Mouse (Mus musculus): ENCODE results near the gene Ces1a. TPM values are rescaled to one million over a fixed set of nuclear protein-coding genes. Genes with fewer than 3 reads are reported as not detected.

Ces1a gene
- not detected for total RNA-seq (2023)

DNA sequence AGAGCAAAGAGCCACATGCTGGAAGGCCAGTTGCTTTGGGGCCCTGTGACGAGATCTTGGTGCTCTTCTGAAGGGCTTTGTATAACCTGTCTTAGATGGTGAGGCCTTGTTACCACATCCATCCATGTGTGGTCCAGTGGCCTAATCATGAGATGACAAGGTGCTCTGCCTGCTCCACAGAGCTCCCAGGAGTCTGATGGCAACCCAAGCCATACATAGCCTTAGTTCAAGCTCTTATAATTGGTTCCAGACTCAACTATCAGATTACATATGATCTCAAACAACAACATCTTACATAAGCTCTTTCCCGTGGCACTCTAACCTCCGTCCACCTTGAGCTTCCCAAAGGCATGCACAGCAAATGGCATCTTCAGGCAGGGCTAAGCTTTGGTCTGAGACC lies at the start of gene Ces1a:
Ces1a (minus strand) TSS at position 101 of the 400 bp plus-strand sequence.

DNA sequence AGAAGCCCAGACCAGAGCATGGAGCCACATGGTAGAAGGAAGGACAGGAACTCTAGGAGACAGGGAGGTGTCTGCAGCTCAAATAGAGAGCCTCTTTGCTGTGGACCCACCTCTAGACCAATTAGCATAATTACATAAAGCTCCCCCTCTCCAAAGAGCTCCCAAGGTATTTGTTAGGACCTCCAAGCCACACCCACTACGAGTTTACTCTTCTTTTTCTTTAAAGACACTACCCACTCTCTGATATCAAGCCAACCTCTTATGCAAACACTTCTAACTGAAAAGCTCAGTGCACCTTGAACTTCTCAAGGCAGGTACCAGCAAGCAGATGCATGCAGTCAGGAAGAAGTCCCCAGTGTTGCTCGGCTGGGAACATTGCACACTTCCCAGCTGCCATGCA lies 31.9 kb upstream of the Ces1a start, which contains the start of gene Ces1b:
Ces1b (minus strand) TSS at position 131 of the 400 bp plus-strand sequence.

Other genes starting within 250 kb of the Ces1a start
- gene Mmp2, start 220.9 kb downstream of the Ces1a start, total RNA-seq (2023): 1 to 10 TPM; 1.8 to 3.0 TPM
- 10 to 100 TPM; 75.4 to 88.0 TPM for gene Lpcat2, start 192.9 kb downstream of the Ces1a start, total RNA-seq (2023)
- 1 to 10 TPM; 7.0 to 9.0 TPM for gene Capns2, start 146.8 kb downstream of the Ces1a start, total RNA-seq (2023)
- under 1 TPM; 0.24 to 0.58 TPM for gene Slc6a2, start 88.1 kb downstream of the Ces1a start, total RNA-seq (2023)
- not detected for gene Ces1b, start 31.8 kb upstream of the Ces1a start, total RNA-seq (2023)
- gene Ces1c, start 83.1 kb upstream of the Ces1a start, total RNA-seq (2023): not detected
- gene Ces1d, start 149.6 kb upstream of the Ces1a start, total RNA-seq (2023): under 1 TPM; 0.52 to 0.97 TPM
- gene Ces1e, start 181.4 kb upstream of the Ces1a start, total RNA-seq (2023): not detected
- not detected for gene Ces1f, start 231.6 kb upstream of the Ces1a start, total RNA-seq (2023)